Mouse (Mus musculus): Measurements from ENCODE around the gene Zfp488.

Gene Zfp488

DNA sequence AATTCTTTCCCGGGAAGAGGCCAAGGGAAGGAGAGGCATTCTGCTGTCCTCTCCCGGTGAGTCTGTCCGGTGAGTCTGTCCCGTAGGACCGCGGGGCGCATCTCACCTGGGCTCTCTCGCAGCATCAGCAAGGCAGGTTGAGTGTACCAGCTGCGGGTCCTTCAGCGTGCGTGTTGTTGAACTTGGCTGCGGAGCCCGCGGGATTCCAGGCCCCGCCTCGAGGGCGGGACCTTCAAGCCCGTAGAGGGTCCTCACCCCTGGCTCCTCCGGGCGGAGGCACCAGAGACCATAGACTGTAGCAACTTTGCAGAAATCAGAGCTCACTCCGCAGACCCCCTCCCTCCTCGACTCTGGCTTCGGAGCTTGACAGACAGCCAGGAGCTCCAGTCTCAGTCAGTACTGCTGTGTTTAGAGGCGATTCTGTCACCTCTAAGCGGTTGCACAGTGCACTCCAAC is at the start of gene Zfp488:
TSS of gene Zfp488 (minus strand) at position 161 of the 456 bp plus-strand sequence.
- WGBS, result 5% methylated on average over 25 of the region's 25 CpGs

DNA sequence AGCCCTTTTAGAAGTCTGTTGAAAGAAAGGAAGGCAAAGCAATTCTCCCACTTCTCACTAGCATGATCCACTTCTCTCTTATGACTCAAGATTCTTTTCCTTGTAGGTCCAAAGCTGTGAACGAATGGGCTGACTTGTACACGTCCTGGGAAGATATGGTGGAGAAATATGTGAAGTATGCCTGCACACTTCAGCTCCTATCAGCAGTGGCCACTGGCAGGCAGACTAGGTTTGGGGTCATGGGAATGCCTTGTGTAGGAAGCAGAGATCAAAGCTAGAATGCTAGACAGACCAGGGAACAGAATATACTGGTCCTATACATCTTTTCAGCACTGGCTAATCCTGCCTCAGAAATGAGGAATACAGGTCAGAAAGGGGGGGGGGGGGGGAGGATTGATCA is 48.1 kb upstream of the Zfp488 start:
- 79% methylated on average over 2 of the region's 2 CpGs for WGBS

DNA sequence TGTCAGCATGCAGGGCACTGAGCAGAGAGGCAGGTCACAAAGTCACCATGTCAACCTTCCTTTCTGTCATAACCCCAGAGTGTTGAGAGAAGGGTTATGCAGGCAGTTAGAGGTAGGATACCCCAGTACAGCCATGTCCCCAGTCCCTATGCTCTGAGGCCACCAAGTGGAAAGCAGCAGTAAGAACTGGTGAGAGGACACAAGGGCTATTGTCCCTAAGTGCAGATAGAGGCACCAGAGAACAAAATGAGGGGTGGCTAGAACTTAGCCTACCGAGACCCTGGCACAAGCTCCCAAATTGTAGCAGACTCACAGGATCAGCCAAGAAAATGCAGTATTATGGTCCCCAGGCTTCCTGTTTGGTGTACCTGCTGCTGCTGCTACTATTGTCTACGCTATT is 38.4 kb upstream of the Zfp488 start:
- WGBS, result 85% methylated on average over 2 of the region's 2 CpGs

DNA sequence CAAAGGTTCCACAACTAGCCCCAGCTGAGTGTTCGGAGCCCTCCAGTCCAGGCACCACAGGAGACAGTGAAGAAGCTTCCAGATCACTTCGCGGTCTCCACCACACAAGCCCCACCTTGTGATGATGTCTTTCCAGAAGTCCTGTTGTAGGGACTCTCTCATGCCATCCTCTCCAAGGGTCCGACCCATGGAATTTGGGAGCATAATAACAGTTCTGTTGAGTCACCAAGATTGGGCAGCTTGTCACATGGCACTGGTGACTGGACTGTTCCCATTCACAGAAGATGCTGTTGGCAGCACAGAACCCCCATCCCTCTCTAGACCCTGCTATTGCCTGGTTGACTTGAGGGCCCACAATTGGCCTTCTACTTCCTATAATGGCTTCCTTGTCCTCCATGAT is 37.8 kb upstream of the Zfp488 start, which contains the start of gene Gm5460:
TSS of gene Gm5460 (plus strand) at position 378 of the 400 bp plus-strand sequence.
- 92% methylated on average over 4 of the region's 4 CpGs for WGBS

DNA sequence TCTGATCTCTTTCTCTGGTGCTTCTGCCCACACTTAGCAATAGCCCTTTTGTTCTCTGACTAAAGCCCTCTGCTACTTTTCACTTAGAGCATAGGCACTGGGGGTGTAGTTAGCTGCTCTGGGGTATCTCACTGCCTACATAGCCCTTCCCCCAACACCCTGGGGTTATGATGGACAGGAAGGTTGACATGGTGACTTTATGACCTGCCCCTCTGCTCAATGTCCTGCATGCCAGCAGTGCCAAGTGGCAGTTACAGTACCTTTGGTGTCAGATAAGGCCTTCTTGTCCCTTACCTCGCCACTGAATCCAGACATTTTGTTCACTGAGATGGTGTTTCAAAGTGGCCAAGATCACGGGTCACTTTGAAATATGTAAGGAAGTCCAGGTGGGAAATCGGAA is 36.5 kb upstream of the Zfp488 start, which contains the start of gene Gm30083:
TSS of gene Gm30083 (minus strand) at position 120 of the 400 bp plus-strand sequence.
- WGBS, result 92% methylated on average over 3 of the region's 3 CpGs

DNA sequence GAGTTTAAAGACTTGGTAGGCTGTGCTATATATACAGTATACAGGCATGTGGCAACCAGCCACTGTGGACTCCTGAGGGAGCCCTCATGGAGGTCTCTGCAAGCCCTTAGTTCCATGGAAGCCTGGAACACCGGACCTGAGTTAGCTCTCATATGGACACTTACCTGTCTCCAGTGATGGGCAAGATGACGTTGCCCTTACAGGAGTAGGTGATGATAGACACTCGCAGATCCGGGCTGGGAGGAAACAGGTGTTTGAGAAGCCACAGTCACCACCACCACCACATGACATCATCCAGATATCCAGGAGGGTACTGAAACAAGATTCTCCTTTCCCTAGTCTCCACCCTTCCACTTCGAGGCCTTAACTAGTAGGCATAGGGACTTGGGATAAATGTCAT is 23.8 kb upstream of the Zfp488 start:
- 91% methylated on average over 5 of the region's 5 CpGs for WGBS

DNA sequence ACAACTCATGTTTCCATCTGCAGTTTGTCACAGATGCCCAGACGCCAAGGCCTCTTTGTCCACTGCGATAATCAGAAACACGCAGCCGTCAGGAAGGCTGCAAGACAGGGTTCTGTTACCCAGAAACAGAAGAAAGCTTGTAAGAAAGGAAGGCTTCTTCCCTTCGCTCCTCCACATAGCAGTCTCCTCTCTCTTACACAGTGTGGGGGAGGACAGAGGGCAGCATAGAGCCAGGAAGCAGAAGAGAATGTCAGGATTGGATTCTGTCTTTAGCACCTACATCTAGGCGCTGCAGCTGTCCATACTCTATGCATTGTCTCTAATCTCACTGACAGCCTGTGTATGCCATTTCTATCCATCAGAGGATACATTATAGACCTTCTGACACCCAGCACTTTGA is 18.9 kb upstream of the Zfp488 start:
- WGBS, result 33% methylated on average over 6 of the region's 6 CpGs

DNA sequence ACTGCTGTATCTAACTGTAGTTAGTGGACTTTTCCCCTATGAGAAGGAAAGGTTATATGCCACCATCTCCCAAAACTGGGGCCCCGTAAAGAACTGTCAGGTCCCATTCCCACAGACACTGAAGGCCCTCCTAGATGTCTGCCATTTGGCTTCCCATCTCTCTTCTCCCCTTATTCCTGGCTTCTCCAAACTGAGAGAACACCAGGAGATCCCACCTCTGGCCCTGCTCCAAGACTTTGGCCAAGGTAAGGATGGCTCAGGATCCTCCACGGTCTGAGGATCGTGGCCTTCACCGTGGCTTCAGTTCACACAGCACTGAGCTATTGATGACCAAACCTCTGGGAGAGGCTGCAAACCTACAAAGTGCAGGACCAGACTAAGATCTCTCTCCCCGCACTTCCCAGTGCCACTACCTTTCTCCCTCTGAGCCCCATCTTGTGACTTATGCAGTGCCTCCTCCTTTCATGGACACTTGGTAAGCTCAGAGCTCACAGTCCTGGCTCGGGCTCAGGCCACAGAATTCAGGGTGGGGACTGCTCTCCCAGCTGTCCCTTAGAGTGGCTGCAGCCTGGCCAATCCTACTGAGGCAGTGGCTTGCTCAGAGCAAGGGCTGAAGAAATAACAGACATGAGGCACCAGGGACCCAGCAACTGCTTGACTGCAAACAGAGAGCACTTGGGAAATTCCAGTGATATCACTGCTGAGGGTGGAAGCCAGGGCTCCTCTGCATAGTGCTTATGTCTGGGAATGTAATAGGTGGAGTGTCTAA is 15.1 kb upstream of the Zfp488 start:
- WGBS, result 94% methylated on average over 6 of the region's 6 CpGs

DNA sequence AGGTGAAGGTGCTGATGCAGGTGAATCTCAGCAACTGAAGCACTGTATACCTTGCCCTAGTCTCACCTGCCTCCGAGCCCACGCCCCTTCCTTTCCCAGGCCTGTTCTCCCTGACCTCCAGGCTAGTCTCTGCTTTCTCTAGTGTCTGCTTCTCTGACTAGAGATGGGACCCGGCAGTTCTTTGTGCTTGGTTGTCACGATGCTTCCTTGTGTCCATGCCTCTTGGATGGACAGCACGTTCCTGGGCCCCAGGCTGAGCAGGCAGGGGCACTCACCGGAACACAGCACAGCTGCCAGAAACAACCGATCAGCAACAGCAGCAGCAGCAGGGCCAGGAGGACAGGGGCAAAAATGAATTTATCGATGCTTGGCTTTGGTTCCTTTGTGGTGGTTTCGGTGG is 14.5 kb upstream of the Zfp488 start:
- WGBS, result 94% methylated on average over 9 of the region's 9 CpGs

DNA sequence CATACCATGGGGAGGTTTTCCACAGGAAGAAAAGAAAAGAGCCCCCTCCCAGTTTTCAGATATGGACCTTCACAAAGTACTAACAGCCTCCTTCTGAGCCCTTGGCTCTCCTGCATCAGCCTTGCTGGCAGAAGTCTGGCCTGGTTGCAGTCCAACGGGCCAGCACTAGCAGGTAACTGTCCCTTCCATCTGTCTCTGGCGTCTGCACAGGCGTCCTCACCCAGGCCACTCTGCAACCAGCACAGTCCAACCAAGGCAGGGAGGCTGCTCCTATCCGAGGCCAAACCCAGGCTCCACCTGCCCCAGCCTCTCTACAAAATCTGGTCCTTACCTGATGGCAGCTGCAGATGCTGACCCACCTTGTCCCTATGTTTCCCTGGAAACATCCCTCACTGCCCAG is 13.4 kb upstream of the Zfp488 start:
- WGBS, result 90% methylated on average over 4 of the region's 4 CpGs

DNA sequence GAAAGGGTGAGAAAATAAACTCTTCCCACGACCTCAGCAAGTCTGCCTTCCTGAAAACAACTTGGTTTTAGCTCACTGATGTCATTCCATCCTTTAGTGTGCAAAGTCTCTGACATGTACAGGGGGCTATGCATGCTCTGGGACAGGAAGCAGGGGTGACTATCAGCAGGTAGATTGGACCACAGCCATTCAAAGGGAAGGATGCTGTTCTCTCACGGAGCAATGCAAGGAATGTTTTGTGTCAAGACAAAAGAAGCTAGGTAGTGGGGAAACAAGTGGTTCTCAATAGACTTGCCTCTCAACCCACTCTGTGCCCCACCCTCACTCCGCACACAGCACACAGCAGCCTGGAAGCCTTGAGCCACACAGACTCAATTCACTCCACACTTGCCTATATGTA is 10.6 kb upstream of the Zfp488 start:
- WGBS, result 68% methylated on average over 3 of the region's 3 CpGs

DNA sequence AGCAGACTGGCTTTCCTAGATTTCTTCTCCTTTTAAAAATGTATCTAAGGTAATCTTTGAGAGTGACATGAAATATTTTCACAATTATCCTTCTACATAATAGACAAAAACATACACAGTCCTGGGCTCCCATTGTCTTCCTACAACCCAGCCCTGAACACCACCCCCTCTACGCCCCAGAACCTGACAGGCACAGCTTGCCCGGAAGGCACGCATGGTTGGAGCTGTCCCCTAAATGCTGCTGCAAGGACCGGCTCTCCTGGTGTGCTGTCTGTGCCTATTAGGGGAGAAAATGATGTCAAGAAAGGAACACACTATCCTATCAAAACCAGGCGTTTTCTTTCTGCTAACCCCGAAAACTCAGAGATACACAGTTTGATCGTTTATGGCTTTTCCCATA is 816 bp downstream of the Zfp488 start:
- WGBS, result 53% methylated on average over 7 of the region's 7 CpGs

DNA sequence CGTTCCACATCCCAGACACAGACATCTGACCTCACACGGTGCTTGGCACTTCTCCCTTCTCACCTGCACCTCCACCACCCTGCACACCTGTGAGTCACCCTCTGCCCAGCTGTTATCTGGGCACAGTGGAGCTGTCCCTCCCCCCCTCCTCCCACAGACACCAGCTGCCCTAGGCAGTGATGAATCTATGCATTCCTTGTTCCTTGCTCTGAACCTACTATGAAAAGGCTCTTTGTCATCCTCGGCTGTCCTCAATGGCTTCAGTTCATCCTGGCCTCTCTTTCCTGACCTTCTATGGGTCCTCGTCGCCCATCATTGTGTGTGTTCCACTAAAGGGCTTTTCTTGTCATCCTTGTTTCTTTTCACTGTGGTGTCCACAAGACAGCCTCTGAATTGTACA is 3.8 kb downstream of the Zfp488 start:
- 51% methylated on average over 5 of the region's 5 CpGs for WGBS

DNA sequence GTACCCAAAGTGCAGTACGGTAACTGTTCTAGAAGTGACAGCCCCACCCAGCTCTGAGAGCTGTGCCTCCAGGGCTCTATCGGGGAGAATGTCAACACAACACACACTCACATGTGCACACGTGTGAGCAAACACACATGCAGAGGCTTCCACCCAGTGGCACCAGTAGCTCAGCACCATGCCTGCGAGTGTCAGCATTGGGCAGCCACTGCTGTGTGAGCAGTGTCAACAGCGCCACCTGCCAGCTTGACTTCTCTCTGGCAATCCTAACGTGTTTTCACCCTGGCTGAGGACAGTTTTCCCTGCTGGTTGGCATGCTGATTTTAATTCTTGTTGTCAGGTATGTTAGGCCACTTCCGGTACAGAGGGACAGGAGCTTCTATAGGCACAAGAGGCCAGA is 5.9 kb downstream of the Zfp488 start:
- WGBS, result 60% methylated on average over 7 of the region's 7 CpGs

DNA sequence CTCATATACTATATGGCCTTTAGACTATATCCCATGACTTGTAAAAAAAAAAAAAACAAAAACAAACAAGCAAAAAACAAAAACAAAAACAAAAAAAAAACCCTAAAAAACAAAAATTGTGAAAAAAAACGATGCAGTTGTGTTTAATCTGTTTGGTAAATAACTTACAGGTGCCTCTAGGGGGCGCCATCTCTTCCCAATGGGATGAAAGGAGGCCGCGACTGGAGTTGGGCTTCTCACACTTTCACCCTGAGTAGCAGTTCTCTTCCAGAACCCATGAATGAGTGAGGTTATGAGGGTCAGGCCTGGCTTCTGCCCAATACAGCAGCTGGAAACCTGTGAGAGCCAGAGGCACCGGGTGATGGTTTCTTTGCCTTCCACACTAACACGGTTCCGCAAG is 12.9 kb downstream of the Zfp488 start:
- 72% methylated on average over 7 of the region's 7 CpGs for WGBS

DNA sequence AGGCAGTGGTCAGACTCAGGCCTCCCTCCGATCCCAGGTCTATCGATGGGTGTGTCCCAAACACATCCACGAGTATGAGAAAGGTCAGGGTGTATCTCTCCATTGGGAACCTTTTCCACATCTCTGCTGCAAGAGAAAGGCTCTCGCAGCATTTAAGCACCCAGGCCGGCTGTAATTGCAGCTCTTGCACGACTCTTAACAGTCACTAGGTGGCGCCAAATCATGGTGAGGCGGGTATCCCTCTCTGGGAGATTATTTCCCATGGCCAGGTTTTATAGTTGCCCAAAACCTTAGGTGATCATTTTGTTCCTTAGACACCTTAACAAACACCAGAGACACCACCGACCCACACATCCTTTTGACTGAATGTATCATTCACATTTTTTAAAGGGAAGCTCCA is 19.2 kb downstream of the Zfp488 start:
- 14% methylated on average over 9 of the region's 9 CpGs for WGBS

DNA sequence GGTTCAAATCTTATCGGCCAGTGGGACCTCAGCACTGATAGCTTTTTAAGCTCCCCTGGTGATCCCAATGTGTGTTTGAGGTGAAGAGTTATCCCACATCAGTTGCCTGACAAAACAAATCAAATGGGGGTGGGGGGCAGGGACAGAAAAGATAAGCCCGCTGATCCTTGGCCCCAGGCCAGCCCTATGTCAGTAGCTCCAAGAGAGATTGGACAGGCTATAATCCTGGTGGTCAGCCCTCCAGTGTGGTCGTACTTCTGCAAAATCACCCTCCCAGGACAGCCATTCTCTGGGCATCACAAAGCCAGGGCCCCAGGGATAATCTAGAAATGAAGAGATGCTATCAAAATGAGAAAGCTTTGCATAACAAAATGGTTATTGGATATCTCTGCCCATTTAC is 19.7 kb downstream of the Zfp488 start:
- 78% methylated on average over 3 of the region's 3 CpGs for WGBS

DNA sequence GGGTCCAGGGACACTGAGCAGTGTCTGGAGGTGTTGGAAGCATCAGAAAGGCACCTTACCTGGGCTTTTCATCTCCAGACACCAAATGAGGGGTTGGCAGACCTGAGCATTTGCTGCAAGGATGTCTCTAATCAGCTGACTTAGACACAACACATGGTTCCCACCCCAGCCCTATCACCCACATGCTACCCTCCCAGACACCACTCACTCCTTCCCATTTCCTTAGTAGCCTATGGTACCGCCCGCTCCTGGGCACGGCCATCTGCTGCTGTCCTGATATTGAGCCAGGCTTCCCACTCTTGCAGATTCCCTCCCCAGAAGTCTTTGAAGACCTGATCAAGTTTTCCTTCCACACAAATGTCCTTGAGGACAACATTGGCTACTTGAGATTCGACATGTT is 20.4 kb downstream of the Zfp488 start:
- WGBS, result 58% methylated on average over 4 of the region's 4 CpGs

DNA sequence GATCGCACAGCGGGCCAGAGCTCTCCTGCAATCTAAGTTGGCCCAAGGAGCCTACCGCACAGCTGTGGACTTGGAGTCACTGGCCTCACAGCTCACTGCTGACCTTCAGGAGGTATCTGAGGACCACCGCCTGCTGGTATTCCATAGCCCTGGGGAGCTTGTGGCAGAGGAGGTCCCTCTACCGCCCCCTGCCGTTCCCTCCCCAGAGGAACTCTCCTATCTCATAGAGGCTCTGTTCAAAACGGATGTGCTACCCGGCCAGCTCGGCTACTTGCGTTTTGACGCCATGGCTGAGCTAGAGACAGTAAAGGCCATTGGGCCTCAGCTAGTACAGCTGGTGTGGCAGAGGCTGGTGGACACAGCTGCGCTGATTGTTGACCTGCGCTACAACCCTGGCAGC is 22.5 kb downstream of the Zfp488 start:
- 89% methylated on average over 13 of the region's 13 CpGs for WGBS

DNA sequence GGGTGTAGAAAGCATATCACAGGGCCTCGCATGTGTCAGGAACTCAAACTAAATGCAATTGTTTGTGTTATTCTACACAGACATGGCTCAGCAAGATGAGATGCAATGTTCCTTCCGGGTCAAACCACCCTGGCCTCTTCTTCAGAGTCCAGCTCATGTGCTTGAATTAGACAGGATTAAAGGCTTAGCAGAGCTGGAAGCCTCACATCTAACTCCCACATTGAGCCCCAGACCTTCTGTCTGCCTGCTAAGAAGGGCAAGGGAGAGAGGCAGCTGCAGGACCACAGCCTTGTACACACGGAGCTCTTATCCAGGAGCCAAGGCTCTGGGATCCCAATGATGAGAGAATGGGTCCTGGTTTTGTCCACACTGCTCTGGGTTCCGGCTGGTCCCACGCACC is 24.8 kb downstream of the Zfp488 start, which contains the start of gene Rbp3:
TSS of gene Rbp3 (plus strand) at position 243 of the 400 bp plus-strand sequence.
- WGBS, result 86% methylated on average over 5 of the region's 5 CpGs

DNA sequence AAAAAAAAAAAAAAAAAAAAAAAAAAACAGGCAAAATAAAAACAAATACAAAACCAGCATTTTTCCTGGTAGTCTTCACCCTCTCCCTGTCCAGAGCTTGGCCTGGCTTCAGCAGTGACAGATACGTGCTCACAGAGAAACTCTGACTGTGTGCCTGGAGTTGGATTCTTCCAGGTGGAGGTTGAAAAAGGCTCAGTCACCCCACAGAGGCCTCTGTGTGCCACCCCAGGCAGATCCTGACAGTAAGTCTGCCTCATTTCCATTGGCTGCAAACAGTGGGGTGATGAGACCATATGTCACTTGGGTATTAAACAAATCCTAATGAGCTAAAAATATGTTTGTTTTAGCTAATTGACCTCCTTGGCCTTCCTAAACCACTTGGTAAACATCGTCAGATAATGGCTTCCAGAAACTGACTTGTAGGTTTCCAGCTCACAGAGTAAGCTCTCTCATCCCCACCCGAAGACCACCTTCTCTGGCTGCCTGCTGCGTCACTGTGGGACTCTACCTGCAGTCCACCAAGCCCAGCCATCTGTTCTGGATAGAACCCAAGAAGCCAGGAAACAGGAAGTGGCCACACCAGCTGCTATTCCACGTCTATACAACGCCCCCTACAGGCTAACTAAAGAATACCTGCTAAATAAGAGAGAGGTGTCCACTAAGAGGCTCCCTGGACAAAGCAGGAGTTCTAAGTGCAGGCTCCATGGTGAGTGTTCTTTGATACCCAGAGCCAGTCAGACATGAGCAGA is 26.2 kb downstream of the Zfp488 start:
- WGBS, result 59% methylated on average over 6 of the region's 6 CpGs

DNA sequence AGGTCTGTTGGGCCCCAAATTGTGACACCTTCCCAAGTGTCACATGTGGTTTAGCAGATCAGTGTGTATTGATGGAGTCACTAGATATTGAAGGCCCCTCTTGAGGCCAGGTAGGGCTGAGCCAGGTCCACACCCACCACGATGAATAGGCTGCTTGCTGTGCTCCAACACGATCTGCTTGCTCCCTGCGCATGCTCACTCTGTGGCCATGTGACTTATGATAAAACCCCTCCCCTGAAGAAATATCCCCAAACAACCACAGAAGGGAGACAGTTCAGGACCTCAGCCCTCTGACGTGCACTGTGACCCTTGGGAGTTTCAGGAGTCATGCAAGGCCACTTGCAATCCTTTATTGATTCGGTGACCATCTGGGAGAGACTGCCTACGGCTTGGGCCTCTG is 32.4 kb downstream of the Zfp488 start:
- 82% methylated on average over 6 of the region's 6 CpGs for WGBS

DNA sequence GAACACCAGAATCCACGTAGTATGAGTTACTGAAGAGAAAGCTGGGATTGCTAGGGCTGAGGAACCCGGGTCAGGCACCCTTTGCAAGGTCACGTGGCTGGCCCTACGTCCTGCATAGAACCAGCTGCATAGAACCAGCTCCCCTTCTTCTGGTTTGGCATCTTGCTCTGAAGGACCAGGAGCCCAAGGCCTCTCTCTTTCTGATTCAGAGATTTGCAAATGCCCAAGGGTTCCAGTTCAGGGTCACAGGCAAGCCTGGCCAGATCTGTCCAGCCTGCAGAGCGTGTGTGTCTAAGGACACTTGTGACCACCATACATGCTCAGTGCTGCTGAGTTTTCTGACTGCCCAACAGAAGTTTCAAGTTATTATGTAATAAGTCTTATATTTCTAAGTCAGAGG is 36.3 kb downstream of the Zfp488 start:
- 80% methylated on average over 5 of the region's 5 CpGs for WGBS

Data from cerebral cortex, adult 2 months (tissue).